Mouse (Mus musculus) embryo, embryonic 9.5 days (tissue): ENCODE measurements around the gene Tns1.

Source experiments
- DNase-seq: peaks from one replicate; pipeline ENCODE4 v3.0.0-alpha.2; 2017; ENCODE audit errors: extremely low spot score

The Tns1 gene

DNA sequence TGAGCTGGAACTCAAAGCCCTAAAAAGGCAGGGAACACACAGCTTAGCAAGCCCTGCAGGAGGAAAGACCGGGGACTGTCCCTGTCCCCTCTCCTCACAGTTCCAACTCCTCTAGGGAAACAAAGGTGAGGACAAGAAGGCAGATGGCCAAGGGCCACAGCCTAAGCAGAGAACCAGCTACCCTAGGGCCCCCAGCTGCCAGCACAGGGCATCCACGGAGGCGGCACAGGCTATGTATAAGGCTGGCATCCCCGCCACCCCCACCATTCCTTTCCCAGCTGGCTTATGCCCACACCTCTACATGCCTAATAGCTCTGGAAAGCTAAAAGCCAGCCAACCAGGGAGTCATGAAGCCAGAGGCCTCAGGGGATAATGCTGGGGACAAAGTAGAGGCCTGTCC lies 90.8 kb downstream of the Tns1 start:
- no peak for DNase-seq

DNA sequence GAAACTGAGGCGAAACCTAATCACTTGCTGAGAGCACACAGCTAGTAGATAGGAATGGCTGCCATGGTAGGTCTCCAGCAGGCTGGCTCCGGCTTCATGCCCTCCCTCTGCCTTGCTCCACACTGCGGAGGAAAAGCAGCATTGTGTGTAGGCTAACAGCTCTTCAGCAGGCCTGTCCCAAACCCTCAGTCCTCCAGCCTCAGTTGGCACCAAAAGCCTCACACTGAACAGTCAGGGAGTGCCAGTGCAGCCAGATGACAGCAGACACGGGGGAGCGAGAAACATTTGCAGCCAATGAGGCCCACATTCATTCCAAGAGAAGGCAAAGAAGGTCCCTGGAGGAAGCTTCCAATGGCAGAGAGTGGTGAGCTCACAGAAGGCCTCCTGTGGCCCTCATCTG lies 91.3 kb downstream of the Tns1 start:
- DNase-seq: no peak

DNA sequence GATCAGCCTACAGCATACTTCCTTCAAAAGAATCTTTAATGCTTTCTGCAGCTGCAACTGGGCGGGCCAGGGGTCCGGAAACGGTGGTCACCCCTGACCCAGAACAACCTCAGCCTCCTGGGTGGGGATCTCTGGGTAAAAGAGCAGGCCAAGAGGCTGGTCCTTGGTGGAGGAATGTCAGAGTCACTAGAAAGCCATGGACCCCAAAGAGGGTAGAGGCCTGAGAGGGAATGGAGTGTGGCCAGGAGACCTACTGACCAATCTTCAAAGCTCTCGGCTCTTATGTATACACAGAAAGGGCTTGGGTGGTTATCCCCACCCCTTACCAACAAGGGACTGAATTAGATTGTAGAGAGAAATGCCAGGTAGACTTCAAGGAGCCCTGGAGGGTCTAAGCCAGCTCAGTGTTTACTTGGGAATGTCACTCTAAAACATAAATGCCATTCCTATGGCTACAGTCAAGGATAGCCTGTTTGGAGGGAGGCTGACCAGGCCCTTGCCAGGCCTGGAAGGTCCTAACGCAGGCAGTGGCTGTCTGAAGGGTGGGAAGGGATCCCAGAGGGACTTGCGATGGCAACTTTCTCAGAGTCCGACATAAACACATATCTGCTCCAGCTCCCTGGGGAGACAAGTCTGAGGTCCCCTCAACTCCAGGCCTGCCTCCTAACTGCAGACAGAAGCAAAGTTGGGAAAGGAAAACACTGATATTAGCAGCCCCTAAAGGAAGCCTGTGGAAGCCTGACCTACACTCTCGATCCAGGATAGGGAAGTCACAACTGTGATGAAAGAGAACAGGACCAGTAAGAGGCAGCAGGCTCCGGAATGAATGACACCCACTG lies 92.3 kb downstream of the Tns1 start:
- no peak for DNase-seq

DNA sequence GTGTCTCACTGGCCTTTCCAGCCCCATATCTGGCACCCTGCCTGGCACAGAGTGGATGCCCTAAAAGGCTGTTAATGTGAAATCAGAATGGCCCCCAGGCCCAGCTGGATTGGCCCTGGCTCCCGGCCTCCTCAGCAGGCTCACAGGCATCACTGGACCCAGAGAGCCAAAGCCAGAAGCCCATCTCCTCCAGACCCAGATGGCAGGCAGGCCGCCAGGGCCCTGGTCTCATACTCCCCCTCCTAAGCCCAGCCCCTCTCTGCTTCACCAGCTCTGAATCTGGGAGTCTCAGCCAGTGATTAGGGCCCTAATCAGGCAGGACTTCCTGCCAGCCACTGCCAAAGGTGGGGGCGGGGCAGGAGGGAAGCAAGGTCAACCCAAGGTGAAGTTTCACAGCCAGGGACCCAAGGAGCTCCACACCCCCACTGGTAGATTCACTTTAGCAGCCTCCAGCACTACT lies 93.3 kb downstream of the Tns1 start:
- peak; percentile 44 for DNase-seq

DNA sequence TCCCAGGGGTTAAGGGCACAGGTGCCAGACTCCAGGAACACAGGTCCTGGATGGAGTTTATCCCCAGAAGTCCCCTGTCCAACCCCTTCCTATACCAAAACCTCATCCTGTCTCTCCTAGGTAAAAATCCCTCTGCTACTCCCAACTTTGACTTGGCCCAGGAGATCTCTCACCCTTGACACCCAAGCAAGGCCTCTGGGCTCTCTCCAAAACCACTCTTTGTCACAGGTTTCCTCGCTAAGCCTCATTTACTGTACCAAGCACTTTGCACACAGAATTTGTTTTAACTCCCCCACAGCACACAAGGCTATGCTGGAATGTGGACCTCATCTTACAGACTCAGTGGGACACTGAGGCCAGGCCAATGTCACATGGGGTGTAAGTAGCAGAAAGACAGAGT lies 94.0 kb downstream of the Tns1 start:
- no peak for DNase-seq

DNA sequence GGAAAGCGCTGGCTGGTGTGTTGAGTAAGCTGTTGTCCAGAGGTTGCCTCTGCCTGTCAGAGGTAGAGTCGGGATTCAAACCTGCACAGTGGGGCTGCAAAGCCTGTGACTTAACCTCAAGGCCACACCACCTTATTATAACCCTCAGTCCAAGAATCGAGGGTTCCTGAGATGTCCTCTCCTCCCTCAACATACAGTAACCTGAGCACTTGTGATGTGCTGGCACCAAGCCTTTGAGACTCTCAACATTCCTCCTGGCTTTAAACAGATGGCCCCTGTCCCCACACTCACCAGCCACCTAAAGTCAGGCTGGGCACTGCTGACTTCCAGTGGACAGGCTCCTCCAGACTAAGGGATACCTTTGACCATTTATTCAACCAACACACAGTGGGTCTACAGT lies 94.6 kb downstream of the Tns1 start:
- DNase-seq: no peak

DNA sequence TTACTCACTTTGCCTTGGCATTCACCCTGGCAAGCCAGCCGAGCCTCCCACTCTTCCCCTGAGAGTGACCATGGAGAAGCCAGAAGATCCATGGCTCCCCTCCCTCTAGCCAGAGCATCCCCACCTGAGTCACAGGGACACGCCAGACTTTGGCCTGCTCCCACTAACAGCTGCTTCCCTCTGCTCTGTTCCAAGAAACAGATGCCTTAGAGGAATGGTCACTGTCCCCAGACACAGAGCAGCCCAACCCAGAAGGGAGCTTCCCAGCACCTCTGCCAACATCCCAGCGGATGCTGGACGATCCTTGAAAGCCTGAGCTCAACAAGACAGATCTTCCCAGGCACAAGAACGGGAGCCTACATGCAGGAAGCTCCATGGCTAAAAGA lies 95.4 kb downstream of the Tns1 start:
- no peak for DNase-seq

DNA sequence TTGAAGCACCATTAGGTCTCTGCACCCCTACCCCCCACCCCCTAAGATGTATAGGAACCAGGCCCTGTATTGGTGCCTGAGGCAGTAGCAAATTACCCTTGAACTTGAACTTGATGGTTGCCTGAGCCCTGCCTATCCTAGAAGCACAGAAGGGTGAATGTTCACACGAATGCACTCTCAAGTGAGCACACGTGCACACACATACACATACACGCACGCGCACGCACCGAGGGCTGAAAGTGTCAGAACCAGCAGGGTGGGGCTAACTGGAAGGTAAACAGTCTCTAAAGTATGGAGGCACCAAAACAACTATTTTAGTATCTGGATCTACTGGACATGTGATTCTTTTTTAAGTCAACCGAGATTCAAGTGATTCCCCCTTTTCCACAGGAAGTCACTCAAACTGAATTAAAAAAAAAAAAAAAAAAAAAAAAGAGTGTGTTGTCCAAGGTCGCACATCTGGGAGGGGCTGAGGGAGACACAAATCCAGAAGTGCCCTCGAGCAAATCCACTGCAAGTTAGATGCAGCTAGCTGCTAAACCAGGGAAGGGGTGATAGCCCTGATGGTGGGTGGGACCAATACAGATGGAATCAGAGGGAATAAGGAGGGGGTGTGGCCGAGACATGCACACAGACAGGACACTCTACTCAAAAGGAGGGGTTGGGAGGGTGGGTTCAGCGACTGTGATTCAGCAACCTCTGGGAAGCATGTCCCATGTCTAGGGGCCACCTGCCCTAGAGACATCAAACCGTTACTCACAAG lies 96.0 kb downstream of the Tns1 start:
- no peak for DNase-seq

DNA sequence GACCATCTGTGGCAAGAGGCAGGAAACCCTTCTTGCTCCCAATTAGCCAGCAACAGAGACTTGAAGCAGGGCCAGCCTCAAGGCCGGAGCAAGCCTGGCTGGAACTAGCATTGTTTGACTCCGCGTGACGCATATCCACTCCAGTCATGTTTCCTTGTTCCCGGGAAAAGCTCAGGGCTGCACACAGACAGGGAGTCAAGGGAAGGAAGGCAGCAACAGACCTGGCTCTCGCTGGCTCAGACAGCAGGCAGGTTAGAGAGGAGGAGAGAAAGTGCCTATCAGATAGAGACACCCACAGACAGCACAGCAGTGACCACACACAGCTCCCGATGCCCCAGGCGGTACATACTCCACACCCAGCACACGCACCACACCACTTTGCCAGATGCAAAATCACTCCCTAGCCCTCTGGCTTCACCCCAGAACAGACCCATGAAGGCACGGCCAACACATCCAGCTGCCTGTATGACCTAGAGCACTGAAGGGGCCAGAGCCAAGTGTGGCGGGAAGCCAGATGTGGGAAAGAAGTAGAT lies 96.6 kb downstream of the Tns1 start:
- no peak for DNase-seq

DNA sequence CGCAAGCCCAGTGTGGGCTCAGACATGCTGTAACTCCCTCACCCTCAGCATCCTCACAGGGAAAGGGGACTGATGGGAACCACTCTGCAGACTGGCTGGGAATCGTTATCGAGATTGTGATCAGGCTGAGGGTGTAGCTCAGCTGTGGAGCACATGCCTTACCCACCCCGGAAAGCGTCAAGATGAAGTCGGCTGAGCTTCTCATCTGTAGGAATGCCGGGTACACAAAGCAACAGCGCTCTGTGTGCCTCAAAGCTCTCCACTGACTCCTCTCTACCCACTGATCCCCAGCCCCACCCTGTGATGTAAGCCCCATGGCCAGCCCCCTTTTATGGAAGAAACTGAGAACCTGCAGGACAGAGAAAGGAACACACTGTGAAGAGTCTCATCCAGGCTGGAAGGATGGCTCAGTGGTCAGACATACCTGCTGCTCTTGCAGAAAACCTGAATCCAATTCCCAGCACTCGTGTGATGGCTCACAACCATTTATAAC lies 97.5 kb downstream of the Tns1 start:
- no peak for DNase-seq

DNA sequence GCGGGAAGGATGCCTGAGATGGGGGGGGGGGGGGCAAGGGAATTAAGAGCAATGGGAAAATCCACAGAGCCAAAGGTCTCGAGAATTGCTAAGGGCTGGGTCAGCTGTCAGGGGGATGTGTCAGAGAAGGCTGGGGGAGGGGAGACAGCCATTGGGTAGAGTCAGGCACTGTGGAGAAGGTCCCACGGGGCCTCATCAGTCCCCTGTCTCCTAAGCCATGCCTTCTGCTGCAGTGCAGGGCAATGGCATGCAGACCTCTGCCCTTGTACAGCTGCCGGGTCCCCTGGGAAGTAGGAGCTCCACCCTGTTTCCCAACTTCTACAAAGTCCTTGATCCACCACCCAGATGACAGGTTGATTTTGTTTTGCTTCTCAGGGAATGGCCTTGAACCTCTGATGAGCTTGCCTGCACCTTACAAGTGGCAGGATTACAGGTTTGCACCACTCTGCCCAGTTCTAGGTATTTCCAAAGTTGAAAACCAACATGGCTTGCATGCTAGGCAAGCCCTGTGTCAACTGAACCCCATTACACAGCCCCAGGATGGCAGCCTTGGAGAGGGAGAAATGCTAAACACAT lies 98.5 kb downstream of the Tns1 start:
- no peak for DNase-seq

DNA sequence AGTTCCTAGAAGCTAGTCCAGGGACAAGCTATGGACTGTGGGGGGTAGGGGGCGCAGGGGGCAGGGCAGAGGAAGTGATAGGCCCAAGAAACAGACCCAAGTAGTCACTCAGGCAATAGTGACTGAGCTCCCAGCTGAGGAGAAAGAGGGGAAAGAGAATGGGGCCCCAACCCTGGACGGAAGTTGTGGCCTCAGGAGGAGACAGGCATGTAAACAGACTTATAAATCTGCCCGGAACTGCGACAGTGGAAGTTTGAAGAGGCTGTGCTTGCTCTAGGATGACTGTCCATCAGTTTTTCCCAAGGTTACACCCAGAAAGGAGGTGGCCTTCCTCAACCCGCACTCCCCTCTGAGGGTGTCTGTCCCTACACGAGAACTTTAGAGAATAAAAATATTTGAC lies 99.0 kb downstream of the Tns1 start:
- no peak for DNase-seq

DNA sequence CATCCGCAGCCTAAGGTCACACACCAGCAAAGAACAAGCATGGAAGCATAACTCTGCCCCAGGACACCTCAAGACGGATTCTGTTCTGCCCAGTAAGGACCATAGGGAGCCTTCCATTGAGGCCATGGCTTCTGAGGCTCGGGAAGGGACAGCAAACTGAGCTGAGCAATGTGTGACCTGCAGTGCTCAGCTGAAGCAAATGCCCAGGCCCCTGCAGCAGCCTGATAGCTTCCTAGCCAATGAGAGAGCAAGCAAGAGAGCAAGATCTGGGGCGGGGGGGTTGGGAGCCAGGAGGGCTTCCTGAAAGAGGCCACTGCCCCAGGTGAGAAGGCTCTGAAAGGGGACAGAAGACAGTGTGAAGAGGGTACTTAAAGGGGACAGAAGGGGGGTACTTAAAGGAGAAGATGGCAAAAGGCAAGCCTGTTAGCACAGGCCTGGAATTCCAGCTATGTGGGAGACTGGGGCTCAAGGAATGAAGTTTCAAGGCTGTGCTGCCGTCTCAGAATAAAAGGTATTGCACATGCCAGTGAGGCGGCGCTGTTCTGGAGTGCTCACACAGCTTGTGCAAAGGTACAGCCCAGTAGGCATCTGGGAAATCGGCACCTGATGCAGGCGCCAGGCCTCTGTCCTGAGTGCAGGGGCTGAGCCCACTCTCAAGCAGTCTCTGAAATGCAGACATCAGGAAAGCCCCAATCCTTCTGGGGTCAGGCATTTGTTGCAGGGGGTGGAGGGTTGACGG lies 99.6 kb downstream of the Tns1 start:
- no peak for DNase-seq

DNA sequence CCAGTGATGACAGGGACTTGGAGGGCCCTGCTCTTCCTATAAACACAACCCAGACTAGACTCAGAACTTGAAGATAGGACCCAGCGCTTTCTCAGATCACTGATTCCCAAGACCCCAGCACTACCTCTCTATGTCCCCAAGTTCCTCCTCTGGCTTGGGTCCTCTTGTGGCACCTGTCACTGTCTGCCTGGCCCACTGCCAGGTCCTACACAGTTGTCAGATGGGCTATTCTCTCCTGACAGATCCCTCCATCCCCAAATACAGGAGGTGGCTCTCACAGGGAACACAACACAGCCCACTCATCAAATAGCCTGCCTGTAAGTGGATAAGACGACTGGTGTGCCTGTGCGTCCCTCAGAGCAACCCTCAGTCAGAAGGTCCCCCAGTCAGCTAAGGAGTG lies 101.3 kb downstream of the Tns1 start:
- DNase-seq: no peak

DNA sequence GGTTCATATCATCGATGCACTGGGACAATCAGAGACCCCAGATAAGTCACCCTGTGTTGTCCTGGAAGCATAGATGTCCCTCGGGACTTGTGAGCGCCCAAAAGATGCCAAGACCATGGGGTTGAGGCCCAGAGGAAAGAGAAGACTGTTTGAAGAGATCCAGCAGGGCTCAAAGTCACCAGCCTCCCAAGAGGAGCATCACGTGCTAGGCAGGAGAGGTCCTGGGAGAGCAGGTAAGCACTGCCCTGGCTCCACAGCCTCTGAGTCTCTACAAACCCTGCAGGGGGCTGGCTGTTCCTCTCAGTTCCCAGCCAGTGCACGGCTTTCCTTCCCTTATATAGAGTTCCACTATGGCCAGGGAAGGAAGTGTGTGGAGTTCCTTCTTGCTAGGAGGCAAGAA lies 101.7 kb downstream of the Tns1 start:
- DNase-seq: no peak

DNA sequence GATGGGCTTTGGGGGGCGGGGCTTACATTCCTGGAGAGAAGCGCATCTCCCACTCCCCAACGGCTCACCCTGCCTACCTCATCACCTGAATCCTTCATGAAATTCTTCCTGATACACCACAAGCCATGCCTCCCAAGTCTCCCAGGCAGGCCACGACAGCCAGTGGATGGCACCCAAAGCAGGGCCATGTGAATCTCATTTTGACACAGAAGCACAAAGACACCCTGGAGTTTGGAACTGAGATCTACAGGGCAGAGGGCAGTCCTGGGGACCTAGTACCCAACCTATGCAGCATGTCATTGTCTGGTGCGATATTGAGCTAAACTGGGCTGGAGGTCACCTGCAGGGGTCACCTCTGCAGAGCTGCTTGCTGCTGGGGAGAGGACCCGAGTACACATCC lies 104.0 kb downstream of the Tns1 start:
- DNase-seq: no peak

DNA sequence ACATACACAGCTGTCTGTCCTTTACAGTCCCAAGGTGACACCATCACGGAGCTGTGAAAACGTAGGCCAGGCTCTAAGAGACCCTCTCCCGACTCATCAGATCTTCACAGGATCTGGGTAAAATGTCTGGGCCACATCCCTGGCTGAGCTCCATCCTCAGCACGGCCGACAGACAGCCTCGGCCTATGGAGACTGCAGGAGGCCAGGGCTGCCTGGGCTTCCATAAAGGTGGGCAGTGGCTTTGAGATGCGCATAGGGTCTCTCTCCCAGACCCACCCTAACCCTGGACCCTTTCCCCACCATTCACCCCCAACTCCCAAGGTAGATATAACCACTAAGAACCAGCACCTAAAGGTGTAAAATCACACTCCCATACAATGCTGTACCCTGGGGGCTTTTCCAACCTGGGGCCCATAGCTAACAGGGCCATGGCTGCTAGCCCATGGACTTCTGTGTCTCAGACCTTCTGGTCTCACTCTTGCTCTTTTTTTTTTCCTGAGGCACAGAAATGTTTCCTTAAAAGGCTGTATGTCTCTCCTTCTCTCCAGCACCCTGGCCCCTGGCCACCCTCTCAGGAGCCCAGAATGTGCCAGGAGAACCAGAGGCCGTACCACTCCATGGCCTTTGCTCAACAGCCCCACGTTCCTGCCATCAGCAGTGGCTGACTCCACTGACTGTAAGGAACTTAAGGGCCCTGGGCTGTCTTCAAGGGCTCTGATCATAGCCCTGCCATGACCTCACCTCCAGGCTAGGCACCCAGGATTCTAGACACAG lies 106.7 kb downstream of the Tns1 start:
- DNase-seq: no peak

DNA sequence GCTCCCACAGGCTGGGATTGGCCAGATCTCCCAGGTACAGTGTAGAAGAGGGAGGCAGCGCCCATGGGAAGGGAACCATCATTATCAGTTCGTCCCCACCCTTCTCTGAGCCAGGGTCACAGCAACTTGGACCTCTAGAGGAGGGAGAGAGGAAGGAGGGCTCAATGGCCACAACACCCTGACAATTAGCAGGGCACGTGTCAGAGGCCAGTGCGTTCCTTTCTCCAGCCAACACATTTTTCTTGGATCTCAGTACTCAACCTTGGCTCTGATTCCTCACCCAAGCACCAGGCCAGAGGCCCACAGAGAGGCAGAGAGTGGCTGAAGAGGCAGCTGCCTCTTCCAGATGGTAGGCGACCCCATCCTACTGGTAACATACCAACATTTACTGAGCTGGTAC lies 107.6 kb downstream of the Tns1 start:
- DNase-seq: no peak

DNA sequence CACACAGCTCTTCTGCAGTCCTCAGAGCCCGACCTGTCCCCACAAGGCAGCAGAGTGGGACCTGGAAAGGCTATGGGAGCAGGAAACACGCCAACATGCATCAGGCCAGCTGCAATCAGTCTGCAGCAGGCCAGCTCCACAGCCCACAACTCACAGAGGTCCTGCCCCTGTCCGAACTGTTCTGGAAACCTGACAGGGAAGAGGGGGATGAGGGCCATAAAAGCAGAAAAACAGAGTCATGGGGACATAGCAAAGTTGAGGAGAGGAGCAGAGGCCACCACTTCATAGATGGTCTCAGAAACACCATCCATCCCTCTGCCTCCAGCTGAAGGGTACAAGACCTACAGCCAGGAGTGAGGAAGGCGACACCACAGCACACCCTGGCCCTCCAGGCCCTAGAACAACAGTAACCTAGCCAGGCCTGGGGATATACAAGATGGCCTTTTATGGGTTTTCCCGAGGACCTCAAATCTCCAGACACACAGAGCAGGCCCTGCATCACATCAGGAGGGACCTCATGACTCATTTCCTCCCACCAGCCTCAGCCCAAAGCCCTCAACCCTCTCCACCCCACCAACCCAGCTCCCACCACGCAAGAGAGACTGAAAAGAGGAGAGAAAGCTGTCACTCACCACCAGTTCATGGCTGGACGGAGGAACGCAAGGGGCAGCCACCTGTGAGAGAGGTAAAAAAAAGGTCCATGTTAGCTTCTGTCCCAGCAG lies 108.6 kb downstream of the Tns1 start:
- DNase-seq: no peak
